Mouse (Mus musculus) liver, embryonic 16.5 days (tissue): ENCODE results near the gene Gm15128. TPM values are rescaled to one million over a fixed set of nuclear protein-coding genes. Genes with fewer than 3 reads are reported as not detected.
"Not testable (repeated sequence)": the region's sequence is repeated elsewhere in the genome, so short reads cannot be mapped to it uniquely, and the experiment has no call there.

Experiments
- ATAC-seq: fragments of 200-750 bp; cut with Nextera tagmentation; 2 replicates; pipeline ENCODE4 v1.8.0; 2017; ENCODE audit warnings: low read depth, mild to moderate bottlenecking, moderate number of reproducible peaks, moderate library complexity
- H3K27ac ChIP-seq: fragments of 300-500 bp; sonication (generic); 2 replicates; pipeline ENCODE4 v1.5.1; 2014; ENCODE audit warnings: mild to moderate bottlenecking, low read length
- H3K27me3 ChIP-seq: fragments of 300-500 bp; sonication (generic); 2 replicates; pipeline ENCODE4 v1.6.1; 2014; ENCODE audit warnings: low read depth, low read length, mixed read lengths; ENCODE audit not compliant: control insufficient read depth, insufficient read depth
- H3K36me3 ChIP-seq: fragments of 300-500 bp; sonication (generic); 2 replicates; pipeline ENCODE4 v1.6.1; 2014; ENCODE audit warnings: mild to moderate bottlenecking; ENCODE audit not compliant: control insufficient read depth, insufficient read depth
- H3K4me1 ChIP-seq: fragments of 300-500 bp; sonication (generic); 2 replicates; pipeline ENCODE4 v1.6.1; 2014; ENCODE audit warnings: low read depth, low read length, mixed read lengths; ENCODE audit not compliant: control insufficient read depth
- H3K4me2 ChIP-seq: fragments of 300-500 bp; sonication (generic); 2 replicates; pipeline ENCODE4 v1.6.1; 2014; ENCODE audit warnings: low read depth, low read length, mixed read lengths
- H3K4me3 ChIP-seq: fragments of 300-500 bp; sonication (generic); 2 replicates; pipeline ENCODE4 v1.5.1; 2014; ENCODE audit warnings: low read depth, mild to moderate bottlenecking, low read length
- H3K9ac ChIP-seq: fragments of 300-500 bp; sonication (generic); 2 replicates; pipeline ENCODE4 v1.6.1; 2014; ENCODE audit warnings: low read depth, low read length
- H3K9me3 ChIP-seq: fragments of 300-500 bp; sonication (generic); replicated peaks from 2 replicates; pipeline ENCODE4 v1.6.1; 2016; ENCODE audit warnings: low read length; ENCODE audit not compliant: control insufficient read depth
- WGBS: fragments of 180-500 bp; shearing (Covaris S2); extraction: QIAGEN DNeasy Blood & Tissue Kit; methylation state at CpG from one replicate; pipeline ENCODE4 v1.1.7; 2014; ENCODE audit not compliant: insufficient replicate concordance; 5-methylcytosine and 5-hydroxymethylcytosine counted together
- polyA plus RNA-seq: library from polyadenylated mRNA; unstranded; fragments of >200 nt; fragmentation: Nextera tagmentation; extraction: Ambion mirVana; gene quantifications from 2 replicates; pipeline ENCODE4 v1.2.1, GENCODE M21; 2015

Gene Gm15128
- polyA plus RNA-seq, result not detected in 2 replicates

GRCm38 (mm10) chrX:147765691-147766090 lies at the start of gene Gm15128:
TSS of gene Gm15128 (plus strand) at chrX:147765991.
- 66% methylated on average over 7 of the region's 7 CpGs for WGBS
- not testable (repeated sequence) for H3K4me2 ChIP-seq, H3K27me3 ChIP-seq, H3K36me3 ChIP-seq, ATAC-seq, H3K9me3 ChIP-seq, H3K9ac ChIP-seq, H3K27ac ChIP-seq, H3K4me1 ChIP-seq, H3K4me3 ChIP-seq

Other genes starting within 250 kb of the Gm15128 start
- 0.09 TPM in 2 replicates for gene Lrch2, start 211.9 kb upstream of the Gm15128 start, polyA plus RNA-seq
- not detected in 2 replicates for gene Gm15080, start 227.0 kb downstream of the Gm15128 start, polyA plus RNA-seq